Mouse (Mus musculus) limb, embryonic 11.5 days (tissue): ENCODE measurements around the gene Bmp7. TPM values are rescaled to one million over a fixed set of nuclear protein-coding genes. Genes with fewer than 3 reads are reported as not detected.

Source experiments
- ATAC-seq: fragments of 200-750 bp; cut with Nextera tagmentation; 2 replicates; pipeline ENCODE4 v1.8.0; 2017; ENCODE audit warnings: low read depth; ENCODE audit not compliant: insufficient number of reproducible peaks, low FRiP score, low TSS enrichment
- DNase-seq: peaks from one replicate; pipeline ENCODE4 v3.0.0-alpha.2; 2015; ENCODE audit warnings: low spot score
- H3K27ac ChIP-seq: fragments of 300-500 bp; sonication (generic); replicated peaks from 2 replicates; pipeline ENCODE4 v1.5.1; 2014; ENCODE audit warnings: low read depth, mild to moderate bottlenecking, low read length
- H3K27me3 ChIP-seq: fragments of 300-500 bp; sonication (generic); 2 replicates; pipeline ENCODE4 v1.6.1; 2014; ENCODE audit warnings: mild to moderate bottlenecking, low read length, mixed read lengths; ENCODE audit not compliant: control insufficient read depth, insufficient read depth
- H3K36me3 ChIP-seq: fragments of 300-500 bp; sonication (generic); 2 replicates; pipeline ENCODE4 v1.6.1; 2014; ENCODE audit warnings: mild to moderate bottlenecking, low read length, moderate library complexity, mixed read lengths; ENCODE audit not compliant: control insufficient read depth, insufficient read depth
- H3K4me1 ChIP-seq: fragments of 300-500 bp; sonication (generic); 2 replicates; pipeline ENCODE4 v1.6.1; 2014; ENCODE audit warnings: low read length, mixed read lengths; ENCODE audit not compliant: control insufficient read depth, insufficient read depth
- H3K4me2 ChIP-seq: fragments of 300-500 bp; sonication (generic); 2 replicates; pipeline ENCODE4 v1.6.1; 2014; ENCODE audit warnings: low read depth, mild to moderate bottlenecking, moderate library complexity; ENCODE audit not compliant: severe bottlenecking
- H3K4me3 ChIP-seq: fragments of 300-500 bp; sonication (generic); 2 replicates; pipeline ENCODE4 v1.5.1; 2014; ENCODE audit warnings: low read depth, low read length
- H3K9ac ChIP-seq: fragments of 300-500 bp; sonication (generic); 2 replicates; pipeline ENCODE4 v1.6.1; 2014; ENCODE audit warnings: mild to moderate bottlenecking, low read length
- H3K9me3 ChIP-seq: fragments of 300-500 bp; sonication (generic); 2 replicates; pipeline ENCODE4 v1.6.1; 2016; ENCODE audit warnings: low read length; ENCODE audit not compliant: control insufficient read depth
- WGBS: fragments of 180-500 bp; shearing (Covaris S2); extraction: QIAGEN DNeasy Blood & Tissue Kit; methylation state at CpG from one replicate; pipeline ENCODE4 v1.1.7; 2014; 5-methylcytosine and 5-hydroxymethylcytosine counted together
- microRNA-seq: library from miRNA; unstranded; fragments of <30 nt; microRNA quantifications from one replicate; pipeline ENCODE4, GENCODE M21; 2016
- polyA plus RNA-seq: library from polyadenylated mRNA; unstranded; fragments of >200 nt; fragmentation: Nextera tagmentation; extraction: Ambion mirVana; gene quantifications from 2 replicates; pipeline ENCODE4 v1.2.1, GENCODE M21; 2014

Gene Bmp7
- polyA plus RNA-seq, 1 experiment from 2014 or later = 38.1 TPM

- no peak overlapping the region for H3K27ac ChIP-seq
- H3K27me3 ChIP-seq = 0 out of 2 replicates have a peak, but pooled peaks cover 2% of the 10 kb centered on the region
- WGBS = 79% methylated on average over 9 of the region's 10 CpGs
- no peak overlapping the region for H3K4me2 ChIP-seq
- H3K9ac ChIP-seq = no peak overlapping the region
- DNase-seq (no peak), ATAC-seq (no peak)
- no peak overlapping the region for H3K4me3 ChIP-seq
- no peaks in the 10 kb centered on the region for H3K36me3 ChIP-seq
- H3K9me3 ChIP-seq = no peaks in the 10 kb centered on the region
- H3K4me1 ChIP-seq = peaks cover 6% of the 10 kb centered on the region; the same call in 1 of the 2 replicates
These were observed 121.4 kb downstream of the Bmp7 start for GRCm38 (mm10) chr2:172818631-172819230.

Small RNA genes lying within 50 kb of the gene (microRNA-seq; reads per million reads assigned to microRNA genes)
- gene Gm22773 = not detected

Other genes with a start within 250 kb of the Bmp7 start
- 0.95 and 1.7 TPM in 2 replicates for gene Spo11, start 37.4 kb upstream of the Bmp7 start, polyA plus RNA-seq
- 172 and 174 TPM in 2 replicates for gene Rae1, start 59.8 kb upstream of the Bmp7 start, polyA plus RNA-seq
- gene Rbm38, start 80.2 kb upstream of the Bmp7 start, polyA plus RNA-seq = 66.5 and 69.4 TPM in 2 replicates
- 0.11 TPM in 1 of 2 replicates, not detected in the other for gene Ctcfl, start 179.2 kb upstream of the Bmp7 start, polyA plus RNA-seq
- 0.05 and 0.23 TPM in 2 replicates for gene Pck1, start 212.7 kb upstream of the Bmp7 start, polyA plus RNA-seq